Mouse (Mus musculus) left cerebral cortex, adult 6 months (tissue): ENCODE results near the gene Endog. TPM values are rescaled to one million over a fixed set of nuclear protein-coding genes. Genes with fewer than 3 reads are reported as not detected.

Experiments used
- long read RNA-seq, 2 experiments: library from polyadenylated mRNA; unstranded; transcript quantifications; one replicate each; pipeline ENCODE4 v2.0.0; 2019 to 2020
- polyA plus RNA-seq: library from polyadenylated mRNA; unstranded; fragments of <200 nt; fragmentation: Nextera tagmentation; gene quantifications from 2 replicates; pipeline ENCODE4 v1.2.3, GENCODE M21; 2021

Endog gene
- polyA plus RNA-seq: 14.1 and 47.6 TPM in 2 replicates
- long read RNA-seq, experiment 1, transcript Endog-201 (3 exons, 1,063 nt): major isoform, 12 of 18 reads
- long read RNA-seq, experiment 1, partial matches to known transcripts: 3 of 18 reads
- long read RNA-seq, experiment 1, other reads (novel, unspliced or antisense): 3 of 18 reads
- long read RNA-seq, experiment 2, transcript Endog-201 (3 exons, 1,063 nt): major isoform, 13 of 14 reads
- long read RNA-seq, experiment 2, partial matches to known transcripts: 1 of 14 reads
- long read RNA-seq, experiment 2, other reads (novel, unspliced or antisense): 0 of 14 reads

DNA sequence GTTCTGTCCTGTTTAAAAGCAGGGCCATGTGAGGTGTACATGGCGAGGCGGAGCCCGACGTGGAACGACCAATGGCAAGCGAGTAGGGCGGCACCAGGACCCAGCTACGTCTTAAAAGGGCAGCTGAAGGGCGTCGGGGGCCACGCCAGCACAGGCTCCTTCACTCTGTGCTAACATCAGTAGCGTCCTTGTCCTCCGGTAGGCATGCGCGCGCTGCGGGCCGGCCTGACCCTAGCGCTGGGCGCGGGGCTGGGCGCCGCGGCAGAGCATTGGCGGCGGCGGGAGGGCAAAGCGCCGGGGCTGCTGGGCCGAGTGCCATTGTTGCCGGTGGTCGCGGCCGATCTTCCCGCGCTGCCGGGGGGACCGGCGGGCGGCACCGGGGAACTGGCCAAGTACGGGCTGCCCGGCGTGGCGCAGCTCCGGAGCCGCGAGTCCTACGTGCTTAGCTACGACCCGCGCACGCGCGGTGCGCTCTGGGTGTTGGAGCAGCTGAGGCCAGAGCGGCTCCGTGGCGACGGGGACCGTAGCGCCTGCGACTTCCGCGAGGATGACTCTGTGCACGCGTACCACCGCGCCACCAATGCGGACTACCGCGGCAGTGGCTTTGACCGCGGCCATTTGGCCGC, at the start of gene Endog:
Endog (plus strand) TSS at position 123 of the 626 bp plus-strand sequence.

DNA sequence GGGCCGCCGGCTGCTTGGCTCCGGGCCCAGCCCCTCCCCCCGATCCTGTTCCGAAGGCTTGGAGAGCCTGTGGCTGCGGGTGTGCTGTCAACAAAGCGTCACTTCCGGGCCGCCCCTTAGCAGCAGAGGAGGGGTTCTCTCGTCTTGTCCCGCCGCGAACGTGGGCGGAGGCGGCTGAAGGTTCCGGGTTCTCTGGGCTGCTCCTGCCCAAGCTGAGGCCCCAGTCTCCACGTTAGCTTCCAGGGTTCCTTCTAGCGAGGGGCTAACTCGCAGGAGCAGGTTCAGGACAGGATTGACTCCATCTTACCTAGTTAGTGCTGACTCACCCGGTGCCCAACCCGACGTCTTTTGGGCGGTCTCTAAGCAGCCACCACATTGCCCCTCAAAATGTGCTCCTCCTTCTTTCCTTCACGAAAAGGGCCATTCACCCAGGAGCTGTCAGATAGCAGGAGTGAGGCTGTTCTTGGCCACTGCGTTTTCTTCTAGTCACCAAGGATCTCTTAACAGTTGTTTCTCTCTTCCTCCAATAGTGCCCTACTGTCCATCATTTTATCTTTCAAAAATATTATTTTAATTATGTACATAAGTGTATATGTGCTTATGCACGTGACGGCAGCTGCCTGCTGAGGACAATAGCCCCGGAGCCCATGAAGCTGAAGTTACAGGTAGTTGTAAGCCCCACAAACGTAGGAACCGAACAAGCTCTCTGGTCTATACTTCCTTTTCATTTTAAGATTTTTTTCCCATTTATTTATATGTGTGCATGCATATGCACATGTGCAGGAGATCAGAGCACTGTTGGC, 46.6 kb upstream of the Endog start, which contains the start of gene Zer1:
Zer1 (minus strand) TSS at position 114 of the 803 bp plus-strand sequence.

DNA sequence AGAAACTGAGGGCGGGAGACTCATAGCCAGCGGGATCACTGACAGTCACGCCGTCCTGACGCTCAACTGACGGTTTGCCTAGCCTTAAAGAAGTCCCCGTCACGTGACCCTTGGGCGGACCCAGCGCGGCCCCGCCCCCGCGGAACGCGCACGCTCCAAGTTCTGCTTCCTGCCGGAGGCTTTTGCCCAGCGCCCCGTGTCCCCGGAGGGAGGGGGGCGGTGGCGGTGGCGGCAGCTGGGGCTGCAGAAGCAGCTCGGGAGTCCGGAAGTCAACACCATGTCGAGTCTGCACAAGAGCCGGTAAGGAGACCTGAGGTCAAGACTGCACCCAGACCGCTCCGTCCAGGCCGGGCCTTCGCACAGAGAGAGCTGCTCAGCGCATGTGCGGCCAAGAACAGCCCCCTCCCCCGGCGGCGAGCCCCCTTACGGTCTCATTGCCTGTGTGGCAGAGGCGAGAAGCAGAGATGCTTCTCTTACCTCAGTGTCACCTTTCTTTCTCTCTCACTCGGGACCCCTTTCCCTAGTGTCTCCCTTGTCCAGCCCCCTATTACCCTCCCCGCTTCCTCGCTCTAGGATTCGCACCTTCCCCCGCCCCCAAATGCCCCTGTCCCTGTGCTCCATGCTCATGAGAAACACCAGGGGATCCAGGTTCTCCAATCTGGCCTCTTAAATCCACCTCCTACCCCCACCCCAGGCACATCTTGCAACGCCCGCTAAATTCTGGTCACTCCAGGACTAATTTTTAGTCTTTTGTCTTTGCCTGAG, 37.5 kb upstream of the Endog start, which contains the start of gene Tbc1d13:
Tbc1d13 (plus strand) TSS at position 134 of the 765 bp plus-strand sequence.

DNA sequence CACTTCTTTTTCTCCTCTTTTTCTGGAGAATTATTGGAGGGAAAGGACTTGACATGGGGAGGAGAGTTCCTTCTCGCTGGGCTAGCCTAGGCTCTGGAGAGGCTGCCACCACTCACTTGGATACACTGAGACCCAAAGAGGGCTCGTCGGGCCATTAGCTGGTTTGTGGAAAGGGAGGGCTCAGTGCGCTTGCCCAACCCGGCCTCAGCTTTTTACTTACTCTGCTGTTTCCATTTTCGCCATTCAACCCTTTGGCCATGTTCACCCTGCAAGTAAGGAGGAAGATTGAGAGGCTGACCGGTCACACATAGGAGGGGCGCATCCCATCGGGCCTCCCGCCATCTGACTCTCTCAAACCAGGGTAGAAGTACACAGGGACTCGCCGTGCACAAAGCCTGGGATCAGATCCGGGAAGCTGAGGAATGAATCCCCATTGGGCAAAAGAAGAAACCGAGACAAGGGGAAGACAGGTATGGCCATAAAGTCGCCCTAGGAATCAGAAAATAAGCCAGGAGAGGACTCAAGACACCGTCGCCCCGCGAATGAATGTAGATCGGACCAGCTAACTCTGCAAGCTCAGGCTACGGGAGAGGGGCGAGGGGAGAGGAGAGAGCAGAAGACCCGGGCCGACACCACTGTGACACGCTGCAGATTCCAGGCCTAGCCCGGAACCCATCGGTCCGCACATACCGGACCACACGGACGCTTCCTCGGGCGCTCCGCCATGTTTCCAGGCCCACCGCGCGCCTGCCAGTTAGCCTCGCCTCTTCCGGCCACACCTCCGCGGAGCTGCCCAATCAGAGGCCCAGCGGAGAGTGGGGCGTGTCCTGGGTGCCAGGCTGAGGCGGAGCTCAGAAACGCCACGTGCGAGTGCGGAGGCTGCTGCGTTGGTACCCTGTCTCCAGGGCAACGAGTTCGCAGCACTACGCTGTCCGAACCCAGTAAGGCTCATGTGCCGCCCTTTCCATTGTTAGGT, 6.7 kb downstream of the Endog start, which contains the start of gene Spout1:
Spout1 (minus strand) TSS at position 760 of the 976 bp plus-strand sequence.

DNA sequence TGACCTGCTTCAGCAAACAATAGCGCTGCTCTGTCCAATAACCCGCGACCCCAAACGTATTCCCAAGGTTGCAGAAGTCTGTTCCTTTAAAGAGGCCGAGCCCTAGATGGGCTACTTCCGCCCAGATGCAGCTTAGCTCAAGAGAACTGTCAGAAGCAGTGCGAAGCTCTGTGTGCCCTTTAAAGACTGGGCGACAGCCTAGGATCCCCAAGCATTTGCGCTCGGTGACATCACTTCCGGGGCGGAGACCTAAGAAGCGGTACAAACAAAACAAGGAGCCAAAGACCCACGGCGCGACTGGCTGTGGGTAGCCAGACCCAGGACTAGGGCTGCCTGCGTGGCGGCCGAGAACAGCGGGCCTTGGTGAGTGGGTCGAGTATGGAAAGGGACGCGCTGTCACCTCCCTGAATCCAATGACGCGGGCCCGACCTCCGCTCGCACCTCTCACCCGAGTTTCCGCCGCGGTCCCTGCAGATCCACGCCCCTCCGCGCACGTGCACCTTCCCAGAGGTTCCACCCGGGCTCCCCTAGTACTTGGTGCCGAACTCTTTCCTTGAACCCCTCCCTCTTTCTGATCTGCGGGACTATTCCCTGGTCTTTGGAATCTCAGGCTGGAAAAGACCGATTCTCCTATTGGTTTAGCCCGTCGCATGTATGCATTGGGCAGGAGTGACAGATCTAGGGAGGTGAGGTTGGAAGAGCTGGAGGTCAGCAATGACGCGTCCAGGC, 34.5 kb downstream of the Endog start, which contains the start of gene Kyat1:
Kyat1 (minus strand) TSS at position 219 of the 729 bp plus-strand sequence.

Other genes starting within 250 kb of the Endog start
- gene Gle1, start 236.1 kb upstream of the Endog start, polyA plus RNA-seq: 32.0 and 33.9 TPM in 2 replicates
- gene Sptan1, start 205.9 kb upstream of the Endog start, polyA plus RNA-seq: 113 and 146 TPM in 2 replicates
- 38.6 and 50.8 TPM in 2 replicates for gene Wdr34, start 122.6 kb upstream of the Endog start, polyA plus RNA-seq
- 171 and 208 TPM in 2 replicates for gene Set, start 114.1 kb upstream of the Endog start, polyA plus RNA-seq
- 0.41 and 0.72 TPM in 2 replicates for gene Pkn3, start 93.8 kb upstream of the Endog start, polyA plus RNA-seq
- gene Zdhhc12, start 77.8 kb upstream of the Endog start, polyA plus RNA-seq: 18.0 and 20.6 TPM in 2 replicates
- gene Zer1, start 46.9 kb upstream of the Endog start, polyA plus RNA-seq: 13.9 and 19.7 TPM in 2 replicates
- 18.8 and 21.8 TPM in 2 replicates for gene Tbc1d13, start 37.7 kb upstream of the Endog start, polyA plus RNA-seq
- gene Spout1, start 7.0 kb downstream of the Endog start, polyA plus RNA-seq: 27.2 and 33.7 TPM in 2 replicates
- gene Kyat1, start 34.4 kb downstream of the Endog start, polyA plus RNA-seq: 6.5 and 7.9 TPM in 2 replicates
- 41.0 and 44.2 TPM in 2 replicates for gene Lrrc8a, start 66.2 kb downstream of the Endog start, polyA plus RNA-seq
- gene Gm28035, start 69.1 kb downstream of the Endog start, polyA plus RNA-seq: 0.04 and 0.09 TPM in 2 replicates
- 10.2 and 14.2 TPM in 2 replicates for gene Phyhd1, start 94.7 kb downstream of the Endog start, polyA plus RNA-seq
- gene Gm28038, start 109.5 kb downstream of the Endog start, polyA plus RNA-seq: not detected in 2 replicates
- 26.3 and 30.3 TPM in 2 replicates for gene Dolk, start 114.8 kb downstream of the Endog start, polyA plus RNA-seq
- gene Nup188, start 114.9 kb downstream of the Endog start, polyA plus RNA-seq: 6.7 and 8.8 TPM in 2 replicates
- gene Sh3glb2, start 187.8 kb downstream of the Endog start, polyA plus RNA-seq: 217 and 227 TPM in 2 replicates
- gene Miga2, start 192.7 kb downstream of the Endog start, polyA plus RNA-seq: 26.9 and 27.7 TPM in 2 replicates
- gene Dolpp1, start 220.8 kb downstream of the Endog start, polyA plus RNA-seq: 17.6 and 18.3 TPM in 2 replicates
- gene Crat, start 244.3 kb downstream of the Endog start, polyA plus RNA-seq: 25.7 and 29.0 TPM in 2 replicates
- gene Ptpa, start 244.5 kb downstream of the Endog start, polyA plus RNA-seq: 124 and 158 TPM in 2 replicates